In the genomic region with DNA sequence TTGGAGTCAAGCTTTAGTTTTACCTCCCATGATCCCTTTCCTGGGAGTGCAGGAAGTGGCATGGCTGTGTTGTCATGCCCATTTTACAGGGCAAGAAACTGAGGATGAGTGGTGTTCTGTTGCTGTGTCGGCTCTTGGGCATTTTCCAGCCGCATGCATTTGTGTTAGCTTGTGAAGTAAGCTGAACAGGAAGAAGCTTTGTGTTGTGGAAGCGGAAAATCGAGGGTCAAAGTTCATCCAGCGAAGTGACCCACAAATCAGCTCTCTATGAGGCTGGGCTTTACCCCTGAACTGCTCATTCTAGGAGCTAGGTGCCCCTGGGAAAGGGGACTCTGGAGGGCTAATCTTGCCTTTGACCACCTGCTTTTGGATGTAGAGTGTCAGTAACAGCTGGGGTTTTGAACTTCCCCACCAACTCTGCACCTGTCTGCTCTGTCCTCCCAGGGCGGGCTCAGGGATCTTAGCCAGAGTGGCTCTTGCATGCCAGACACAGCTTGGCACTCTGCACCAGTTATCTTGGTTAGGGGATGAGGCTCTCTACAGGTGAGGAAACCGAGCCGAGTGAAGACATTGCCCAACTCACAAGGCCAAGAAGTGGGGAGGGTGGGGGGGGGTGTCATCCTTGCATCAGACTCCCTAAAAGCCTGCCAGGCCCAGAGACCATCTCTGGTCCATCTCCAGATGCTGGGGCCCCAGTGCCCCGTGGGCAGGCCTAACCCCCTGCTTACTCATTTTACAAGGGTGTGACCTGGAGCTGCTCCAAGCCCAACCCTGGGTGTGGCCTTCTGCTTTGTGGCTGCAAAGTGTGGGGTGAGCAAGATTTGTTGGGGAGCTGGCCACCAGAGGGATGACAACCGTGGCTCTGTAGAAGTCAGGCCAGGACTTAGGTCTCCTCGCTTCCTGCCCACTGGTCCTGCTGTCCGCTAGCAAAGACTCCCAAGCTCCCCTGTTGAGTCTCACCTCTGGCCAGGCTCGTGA, we compare ENCODE assay signal across 8 mouse cellular contexts. TPM values are rescaled to one million over a fixed set of nuclear protein-coding genes. Genes with fewer than 3 reads are reported as not detected.
A peak's percentile ranks its signal among the peaks of the same experiment; 100 is the strongest.
DNase-seq lines count a peak whose midpoint lies in the region; ATAC-seq and TF ChIP-seq lines count a peak whose summit lies in the region.

No protein-coding gene starts in this region.

- peak overlapping the region; percentile 7 to 9; a peak in 2 of 4 replicates for H3K4me3 ChIP-seq in ES-E14 (ENCODE audit: insufficient read depth in 1 of 2, low read depth in 1 of 2, low read length in 2 of 2, poor library complexity in 1 of 2, severe bottlenecking in 1 of 2)
- H3K4me3 ChIP-seq in liver, embryonic 16.5 days (ENCODE audit: low read depth, low read length) = peak overlapping the region; percentile 92
- H3K4me3 ChIP-seq in small intestine, adult 2 months (ENCODE audit: low read depth, low read length) = peak overlapping the region; percentile 95; the same call in 1 of the 2 replicates
- no peak overlapping the region for H3K4me3 ChIP-seq in cerebellum, adult 2 months (replicated peaks; ENCODE audit: insufficient read depth, low read depth, low read length)

- 28% methylated on average over 13 of the region's 13 CpGs for WGBS in liver, embryonic 16.5 days (ENCODE audit: insufficient replicate concordance)
- 24% methylated on average over 13 of the region's 13 CpGs for WGBS in small intestine, adult 2 months
- WGBS in cerebellum, adult 2 months = 56% methylated on average over 13 of the region's 13 CpGs

- H3K27me3 ChIP-seq in liver, embryonic 16.5 days (ENCODE audit: control insufficient read depth, insufficient read depth, low read depth, low read length) = no peaks in the 10 kb centered on the region
- H3K27me3 ChIP-seq in small intestine, adult 2 months (ENCODE audit: control insufficient read depth, insufficient read depth, low read length) = no peaks in the 10 kb centered on the region
- H3K27me3 ChIP-seq in cerebellum, adult 2 months (ENCODE audit: control insufficient read depth, insufficient read depth, low read length) = no peaks in the 10 kb centered on the region

- no peak for TF ChIP-seq CTCF in small intestine, adult 2 months (IDR thresholded peaks at IDR 0.05; ENCODE audit: extremely low read depth, insufficient read length, insufficient replicate concordance, low read depth, low read length)
- TF ChIP-seq CTCF in cerebellum, adult 2 months (IDR thresholded peaks at IDR 0.05; ENCODE audit: borderline replicate concordance, insufficient read depth, low read depth, low read length) = no peak

- in situ Hi-C loops in ES-E14 (cut with MboI; ENCODE audit: low sequenced_read_pairs in 2 of 2, unreplicated experiment in 2 of 2) = no loop called here

- no peak overlapping the region; the same call in 1 of the 2 replicates for H3K27ac ChIP-seq in ES-E14 (ENCODE audit: insufficient read depth, low read depth, low read length, poor library complexity, severe bottlenecking)
- H3K27ac ChIP-seq in liver, embryonic 16.5 days (ENCODE audit: low read length) = peak overlapping the region; percentile 99
- H3K27ac ChIP-seq in small intestine, adult 2 months (ENCODE audit: insufficient read depth, low read depth, low read length) = peak overlapping the region; percentile 90
- H3K27ac ChIP-seq in cerebellum, adult 2 months (ENCODE audit: insufficient read depth, low read length) = no peak overlapping the region

- H3K9me3 ChIP-seq in ES-E14 (ENCODE audit: control insufficient read depth, insufficient read depth, low read depth, low read length) = no peaks in the 10 kb centered on the region
- no peaks in the 10 kb centered on the region for H3K9me3 ChIP-seq in liver, embryonic 16.5 days (replicated peaks; ENCODE audit: control insufficient read depth, low read length)

- peak overlapping the region; percentile 38; the same call in 1 of the 2 replicates for H3K9ac ChIP-seq in ES-E14 (ENCODE audit: insufficient read depth, low read depth, low read length, poor library complexity, severe bottlenecking)
- peak overlapping the region; percentile 99 for H3K9ac ChIP-seq in liver, embryonic 16.5 days (ENCODE audit: low read depth, low read length)

- peak; percentile 77 for ATAC-seq in liver, embryonic 16.5 days (ENCODE audit: low read depth)

- H3K36me3 ChIP-seq in ES-E14 (ENCODE audit: control insufficient read depth, insufficient read depth, low read length, poor library complexity, severe bottlenecking) = no peaks in the 10 kb centered on the region; the same call in 1 of the 2 replicates
- H3K36me3 ChIP-seq in liver, embryonic 16.5 days (ENCODE audit: control insufficient read depth, insufficient read depth) = peaks cover 20% of the 10 kb centered on the region
- H3K36me3 ChIP-seq in small intestine, adult 2 months (ENCODE audit: control insufficient read depth, insufficient read depth, low read length) = no peaks in the 10 kb centered on the region

- TF ChIP-seq POLR2A in small intestine, adult 2 months (IDR thresholded peaks at IDR 0.05; ENCODE audit: low read depth, low read length) = no peak
- no peak for TF ChIP-seq POLR2A in cerebellum, adult 2 months (IDR thresholded peaks at IDR 0.05; ENCODE audit: borderline replicate concordance, insufficient read depth, low read length)

- peak; percentile 23 for DNase-seq in embryo, embryonic 11 days
- DNase-seq in embryo, embryonic 9.5 days (ENCODE audit: extremely low spot score) = no peak
- no peak for DNase-seq in ES-E14 (ENCODE audit: low read depth, low spot score)
- peak; percentile 25 for DNase-seq in gastrocnemius, postnatal 25 days
- no peak for DNase-seq in cerebellum, adult 2 months
- DNase-seq in layer of hippocampus, postnatal 10 days (ENCODE audit: low spot score in 2 of 2) = no peak

- H3K4me1 ChIP-seq in ES-E14 (ENCODE audit: control insufficient read depth in 2 of 2, insufficient read depth in 2 of 2, low read length in 2 of 2, poor library complexity in 1 of 2) = peaks cover 6 to 34% of the 10 kb centered on the region in 2 experiments
- H3K4me1 ChIP-seq in liver, embryonic 16.5 days (ENCODE audit: control insufficient read depth, low read depth, low read length) = peaks cover 66% of the 10 kb centered on the region
- H3K4me1 ChIP-seq in small intestine, adult 2 months (ENCODE audit: control insufficient read depth, insufficient read depth, insufficient read length, low read length) = peaks cover 48% of the 10 kb centered on the region
- H3K4me1 ChIP-seq in cerebellum, adult 2 months (ENCODE audit: control insufficient read depth, insufficient read depth, low read length) = no peaks in the 10 kb centered on the region

- peak overlapping the region; percentile 85 for H3K4me2 ChIP-seq in liver, embryonic 16.5 days (ENCODE audit: low read depth, low read length)

TF ChIP-seq in ES-E14, 5 proteins besides CTCF, POLR2A, EP300 and RAD21:
- TF ChIP-seq HCFC1 (IDR thresholded peaks at IDR 0.05; ENCODE audit: borderline replicate concordance, insufficient read depth, low read length) (no peak), MAFK (IDR thresholded peaks at IDR 0.05; ENCODE audit: insufficient read depth, low read depth, low read length) (no peak), ZNF384 (IDR thresholded peaks at IDR 0.05; ENCODE audit: low read depth, low read length) (no peak), ZC3H11A (IDR thresholded peaks at IDR 0.05; ENCODE audit: borderline replicate concordance, low read depth, low read length) (no peak), CHD2 (IDR thresholded peaks at IDR 0.05; ENCODE audit: low read depth, low read length) (no peak)

RNA-seq across cellular contexts. Expression of a gene that starts 2.3 kb away (rescaled TPM):
- 7.5 and 9.8 TPM in 2 replicates for total RNA-seq in ES-E14 (2012; rRNA removed)
- 1 to 10 TPM; 1.8 to 3.5 TPM for total RNA-seq in gastrocnemius, postnatal 25 days (2021)
- polyA plus RNA-seq in liver, embryonic 16.5 days (2015; fragmentation: Nextera tagmentation; extraction: Ambion mirVana) = 83.5 and 93.6 TPM in 2 replicates
- polyA plus RNA-seq in small intestine, adult 2 months (2012; rRNA removed) = 7.5 and 11.5 TPM in 2 replicates
- polyA plus RNA-seq in cerebellum, adult 2 months (2012; rRNA removed) = 0.27 and 0.74 TPM in 2 replicates
- total RNA-seq in layer of hippocampus, postnatal 10 days (2021) = 1 to 10 TPM; 1.1 to 2.3 TPM

RNA-seq across cellular contexts. Expression of a gene that starts 31.2 kb away (rescaled TPM):
- total RNA-seq in ES-E14 (2012; rRNA removed) = 78.8 and 126 TPM in 2 replicates
- total RNA-seq in gastrocnemius, postnatal 25 days (2021) = 10 to 100 TPM; 13.5 to 21.2 TPM
- polyA plus RNA-seq in liver, embryonic 16.5 days (2015; fragmentation: Nextera tagmentation; extraction: Ambion mirVana) = 37.5 and 40.6 TPM in 2 replicates
- polyA plus RNA-seq in small intestine, adult 2 months (2012; rRNA removed) = 262 and 519 TPM in 2 replicates
- polyA plus RNA-seq in cerebellum, adult 2 months (2012; rRNA removed) = 53.6 and 55.1 TPM in 2 replicates
- total RNA-seq in layer of hippocampus, postnatal 10 days (2021) = 100 to 1,000 TPM in 1 of 2 experiments, 10 to 100 TPM in 1; 80.3 to 101 TPM

RNA-seq across cellular contexts. Expression of a gene that starts 31.7 kb away (rescaled TPM):
- 4.7 and 8.1 TPM in 2 replicates for total RNA-seq in ES-E14 (2012; rRNA removed)
- total RNA-seq in gastrocnemius, postnatal 25 days (2021) = 1 to 10 TPM; 2.8 to 3.0 TPM
- polyA plus RNA-seq in liver, embryonic 16.5 days (2015; fragmentation: Nextera tagmentation; extraction: Ambion mirVana) = 2.2 and 3.0 TPM in 2 replicates
- polyA plus RNA-seq in small intestine, adult 2 months (2012; rRNA removed) = 1.3 and 2.0 TPM in 2 replicates
- polyA plus RNA-seq in cerebellum, adult 2 months (2012; rRNA removed) = 5.5 and 6.3 TPM in 2 replicates
- total RNA-seq in layer of hippocampus, postnatal 10 days (2021) = 1 to 10 TPM; 5.1 to 5.6 TPM

Comparison
In these comparisons a context has a peak if more than half of its experiments do, and no peak if none do; other contexts are left out.
1. DNase-seq: peak in embryo, embryonic 11 days (single experiment) and gastrocnemius, postnatal 25 days (single experiment); none in embryo, embryonic 9.5 days (single experiment), ES-E14 (single experiment), cerebellum, adult 2 months (0 of 2) and layer of hippocampus, postnatal 10 days (0 of 2).
2. H3K27ac ChIP-seq: peak in liver, embryonic 16.5 days (single experiment) and small intestine, adult 2 months (single experiment); none in ES-E14 (single experiment) and cerebellum, adult 2 months (single experiment).